Mouse (Mus musculus) layer of hippocampus, adult 2 months (tissue): Measurements from ENCODE around the gene Fam19a4. TPM values are rescaled to one million over a fixed set of nuclear protein-coding genes. Genes with fewer than 3 reads are reported as not detected.

Experiments used
- DNase-seq, 2 experiments: peaks; one replicate each; pipeline ENCODE4 v3.0.0; 2022; ENCODE audit warnings: low spot score in 2 of 2
- H3K27ac ChIP-seq: fragments of 200-600 bp; 2 replicates; pipeline ENCODE4 v1.8.1; 2022
- H3K4me3 ChIP-seq: fragments of 200-600 bp; 2 replicates; pipeline ENCODE4 v1.8.1; 2022; ENCODE audit warnings: mild to moderate bottlenecking
- CTCF ChIP-seq: fragments of 200-600 bp; conservative IDR thresholded peaks from 2 replicates; pipeline ENCODE4 v1.8.1; 2022; ENCODE audit warnings: antibody characterized with exemption, mild to moderate bottlenecking, moderate library complexity
- total RNA-seq, 2 experiments: library from RNA; stranded (reverse); gene quantifications; 2 replicates each; pipeline ENCODE4 v1.2.3; 2021

Gene Fam19a4
- total RNA-seq, 2 experiments from 2014 or later, result not detected

DNA sequence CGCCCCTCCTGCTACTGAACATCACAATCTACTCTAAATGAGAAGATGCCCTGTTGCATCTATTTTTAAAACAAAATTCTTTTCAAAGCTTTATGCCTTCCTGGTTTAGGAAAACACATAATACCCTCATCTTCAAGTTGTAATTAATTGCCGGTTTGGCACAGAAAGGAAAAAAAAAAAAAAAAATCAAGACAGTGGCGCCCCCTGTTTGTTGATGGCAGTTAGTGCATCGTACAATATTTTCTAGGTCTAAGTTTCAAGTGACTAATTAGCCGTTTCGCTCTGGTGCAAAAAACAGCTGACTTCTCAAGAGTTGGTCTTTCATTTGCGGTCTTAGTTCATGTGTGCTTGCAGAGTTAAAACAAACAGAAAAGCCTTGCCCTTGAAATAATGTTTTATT lies 207.1 kb downstream of the Fam19a4 start:
- TF ChIP-seq CTCF, result peak; percentile 72
- H3K4me3 ChIP-seq, result no peak overlapping the region
- H3K27ac ChIP-seq, result no peak overlapping the region
- no peak for DNase-seq

DNA sequence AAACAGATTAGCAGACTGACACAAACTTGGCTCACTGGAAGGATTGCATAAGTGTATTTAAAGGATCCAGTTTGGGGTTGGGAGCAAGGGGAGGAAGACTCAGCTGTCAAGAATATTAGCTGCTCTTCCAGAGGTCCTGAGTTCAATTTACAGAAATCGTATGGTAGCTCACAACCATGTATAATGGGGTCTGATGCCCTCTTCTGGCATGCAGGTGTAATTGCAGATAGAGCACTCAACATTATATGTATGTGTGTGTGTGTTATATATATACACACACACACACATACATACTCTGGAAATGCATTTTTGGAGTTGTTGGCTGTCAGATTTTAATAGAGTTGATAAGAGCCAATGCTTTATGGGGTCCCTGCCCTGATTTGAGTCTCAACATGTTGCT lies 216.3 kb downstream of the Fam19a4 start:
- peak; percentile 71 for TF ChIP-seq CTCF
- no peak for DNase-seq
- Histone ChIP-seq H3K27ac (no peak overlapping the region), H3K4me3 (no peak overlapping the region)

DNA sequence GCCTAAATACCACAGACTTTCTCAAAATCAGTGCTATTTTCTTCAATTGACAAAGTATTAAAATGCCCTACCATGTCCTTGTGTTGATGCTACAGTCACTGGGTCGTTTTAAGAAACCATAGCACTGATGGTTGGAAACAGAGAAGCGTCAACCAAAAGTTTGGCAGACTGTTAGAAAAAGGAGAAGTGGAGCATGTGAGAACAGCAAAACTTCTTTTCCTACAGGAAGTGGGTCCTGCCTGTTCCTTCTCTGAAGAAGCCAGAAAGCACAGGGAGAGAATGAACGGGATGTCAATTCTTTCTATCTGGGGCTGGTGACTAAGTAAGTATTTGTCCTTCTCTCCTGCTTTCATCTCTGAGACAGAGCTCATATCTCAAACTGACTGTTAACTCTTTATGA lies 219.6 kb downstream of the Fam19a4 start:
- DNase-seq, result no peak
- Histone ChIP-seq H3K4me3 (no peak overlapping the region), H3K27ac (no peak overlapping the region)
- TF ChIP-seq CTCF, result no peak

DNA sequence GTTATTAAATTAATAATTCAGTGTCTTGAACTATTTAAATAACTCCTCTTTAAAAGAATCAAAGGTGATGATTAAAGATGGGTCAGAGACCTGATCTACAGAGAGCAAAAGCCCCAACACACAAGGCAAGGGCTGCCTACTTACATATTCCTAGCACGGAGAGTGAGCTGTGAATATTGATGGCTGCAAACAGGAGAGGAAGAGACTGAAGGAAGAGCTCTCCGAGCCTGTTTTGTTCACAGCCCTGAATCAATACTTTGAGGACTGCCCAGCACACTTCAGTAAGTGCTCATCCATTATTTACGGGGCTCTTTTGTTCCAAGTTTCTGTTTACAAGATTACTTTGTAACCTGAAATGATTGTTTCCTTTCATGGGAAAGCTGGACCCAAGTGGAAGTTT lies 233.6 kb downstream of the Fam19a4 start:
- H3K27ac ChIP-seq, result no peak overlapping the region
- no peak for TF ChIP-seq CTCF
- no peak for DNase-seq
- H3K4me3 ChIP-seq, result no peak overlapping the region

DNA sequence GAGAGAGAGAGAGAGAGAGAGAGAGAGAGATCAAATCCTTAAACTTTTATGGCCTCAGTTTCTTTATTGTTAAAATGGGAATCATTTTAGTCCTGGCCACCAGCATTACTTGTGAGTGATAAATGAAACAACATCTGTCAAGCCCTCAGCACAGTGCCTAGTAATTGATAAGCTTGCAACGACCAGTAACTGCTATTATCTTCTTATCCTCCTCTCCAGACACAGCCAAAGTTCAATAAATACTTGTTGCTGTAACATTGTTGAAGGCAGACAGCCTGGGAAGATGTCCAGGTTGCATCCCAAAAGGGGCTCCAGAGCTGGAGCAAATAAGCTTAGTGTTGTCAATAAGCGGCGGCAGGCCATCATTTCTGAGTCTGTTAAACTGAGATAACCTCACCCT lies 257.2 kb downstream of the Fam19a4 start:
- TF ChIP-seq CTCF, result no peak
- DNase-seq, result no peak
- H3K4me3 ChIP-seq, result no peak overlapping the region
- no peak overlapping the region for H3K27ac ChIP-seq

DNA sequence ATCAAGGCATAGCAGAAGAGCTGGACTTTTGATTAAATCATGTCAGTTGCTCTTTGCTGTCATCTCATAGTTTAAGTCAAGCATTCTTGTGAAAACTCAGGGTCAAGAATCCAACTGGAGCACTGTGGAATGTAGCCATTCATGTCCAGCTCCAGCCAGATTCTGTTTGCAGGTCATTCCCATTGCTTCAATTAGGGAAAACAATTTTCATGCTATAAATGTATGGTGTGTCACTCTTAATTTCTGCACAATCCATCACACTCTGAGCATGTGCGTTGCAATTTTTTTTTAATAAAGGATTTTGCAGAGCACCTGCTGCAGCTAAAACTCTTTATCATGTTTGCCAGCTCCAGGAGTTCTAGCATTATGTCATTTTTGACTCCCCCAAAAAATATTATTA lies 261.5 kb downstream of the Fam19a4 start:
- TF ChIP-seq CTCF, result no peak
- H3K27ac ChIP-seq, result no peak overlapping the region
- DNase-seq, result no peak
- no peak overlapping the region for H3K4me3 ChIP-seq

DNA sequence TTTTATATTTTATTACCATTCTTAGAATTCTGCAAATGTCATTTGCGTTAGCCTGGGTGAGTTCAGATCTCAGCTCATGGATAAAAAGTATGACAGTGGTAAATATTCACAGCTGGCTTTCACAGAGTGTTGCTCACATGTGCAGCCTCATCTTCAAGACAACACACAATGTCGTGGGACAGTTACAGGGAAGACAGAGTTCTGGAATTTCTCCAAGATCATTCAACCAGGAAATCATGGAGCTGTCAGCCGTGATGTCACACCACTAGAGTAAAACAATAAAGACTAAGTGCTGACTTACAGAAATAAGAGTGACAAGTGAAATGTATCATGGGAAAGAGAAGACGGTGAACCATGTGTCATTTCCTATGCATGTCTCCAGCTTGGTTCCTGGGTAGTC lies 262.8 kb downstream of the Fam19a4 start:
- DNase-seq, result no peak
- Histone ChIP-seq H3K4me3 (no peak overlapping the region), H3K27ac (no peak overlapping the region)
- TF ChIP-seq CTCF, result no peak

Other genes with a start within 250 kb of the Fam19a4 start
- gene Eogt, start 88.8 kb upstream of the Fam19a4 start, total RNA-seq, result 10 to 100 TPM; 21.3 to 24.0 TPM
- 10 to 100 TPM; 48.4 to 52.3 TPM for gene Tmf1, start 118.7 kb upstream of the Fam19a4 start, total RNA-seq
- gene Uba3, start 145.2 kb upstream of the Fam19a4 start, total RNA-seq, result 10 to 100 TPM; 69.4 to 71.3 TPM
- 100 to 1,000 TPM; 176 to 180 TPM for gene Arl6ip5, start 150.3 kb upstream of the Fam19a4 start, total RNA-seq
- gene Lmod3, start 192.3 kb upstream of the Fam19a4 start, total RNA-seq, result not detected